Mouse (Mus musculus) lung, postnatal 0 days (tissue): Measurements from ENCODE around the gene Cabp2.

Experiments
- CTCF ChIP-seq: IDR thresholded peaks from 2 replicates; pipeline ENCODE4 v1.5.1; 2016; ENCODE audit warnings: antibody characterized with exemption, mild to moderate bottlenecking
- EP300 ChIP-seq: IDR thresholded peaks from 2 replicates; pipeline ENCODE4 v1.6.1; 2016; ENCODE audit warnings: antibody characterized with exemption, mild to moderate bottlenecking, control low read depth

DNA sequence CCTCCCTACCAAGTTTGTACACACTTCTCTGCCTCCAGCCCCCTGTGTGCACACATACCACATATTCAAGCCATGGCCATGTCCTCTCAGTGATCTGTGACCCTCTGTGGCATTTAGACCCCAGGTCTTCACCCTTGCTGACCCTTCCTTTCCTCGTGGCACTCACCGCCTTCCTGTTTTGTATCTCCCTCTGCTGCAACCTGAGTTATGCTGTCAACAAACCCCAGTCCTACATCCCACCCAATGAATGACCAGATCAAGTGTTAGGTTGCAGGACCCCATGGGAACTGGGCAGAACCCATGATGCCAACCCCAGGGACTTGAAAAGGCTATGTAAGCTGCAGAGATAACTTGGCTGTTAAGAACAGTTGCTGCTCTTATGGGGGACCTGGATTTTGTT, 20.7 kb downstream of the Cabp2 start:
- no peak for TF ChIP-seq CTCF
- TF ChIP-seq EP300, result no peak
